Mouse (Mus musculus): ENCODE measurements around the gene Tmem191c. TPM values are rescaled to one million over a fixed set of nuclear protein-coding genes. Genes with fewer than 3 reads are reported as not detected.

The Tmem191c gene
- polyA plus RNA-seq, 1 experiment = 270 TPM

- H3K4me3 ChIP-seq (ENCODE audit: control insufficient read depth, low read depth, low read length) = no peak overlapping the region
- TF ChIP-seq CTCF (IDR thresholded peaks at IDR 0.05; ENCODE audit: control insufficient read depth, insufficient read depth, insufficient replicate concordance, low read depth, low read length) = no peak
- no peak for TF ChIP-seq POLR2A (IDR thresholded peaks at IDR 0.05; ENCODE audit: control insufficient read depth, low read depth, low read length)
- no peaks in the 10 kb centered on the region; the same call in 1 of the 2 replicates for H3K36me3 ChIP-seq (ENCODE audit: control insufficient read depth, insufficient read depth, low read length)
- H3K4me1 ChIP-seq (ENCODE audit: control insufficient read depth, insufficient read depth, low read length) = no peaks in the 10 kb centered on the region
- no peak overlapping the region for H3K27ac ChIP-seq (ENCODE audit: control insufficient read depth, insufficient read depth, low read depth, low read length)
- no peaks in the 10 kb centered on the region for H3K27me3 ChIP-seq (ENCODE audit: control insufficient read depth, insufficient read depth, low read length)
Observed at GRCm38 (mm10) chr16:17261341-17261740, 14.5 kb upstream of the Tmem191c start.

GRCm38 (mm10) chr16:17266113-17266512 lies 9.8 kb upstream of the Tmem191c start:
- Histone ChIP-seq H3K4me3 (ENCODE audit: control insufficient read depth, low read depth, low read length) (no peak overlapping the region), H3K4me1 (ENCODE audit: control insufficient read depth, insufficient read depth, low read length) (no peaks in the 10 kb centered on the region), H3K36me3 (ENCODE audit: control insufficient read depth, insufficient read depth, low read length) (no peaks in the 10 kb centered on the region), H3K27ac (ENCODE audit: control insufficient read depth, insufficient read depth, low read depth, low read length) (no peak overlapping the region), H3K27me3 (ENCODE audit: control insufficient read depth, insufficient read depth, low read length) (no peaks in the 10 kb centered on the region)
- TF ChIP-seq CTCF (IDR thresholded peaks at IDR 0.05; ENCODE audit: control insufficient read depth, insufficient read depth, insufficient replicate concordance, low read depth, low read length) (no peak), POLR2A (IDR thresholded peaks at IDR 0.05; ENCODE audit: control insufficient read depth, low read depth, low read length) (no peak)

DNA sequence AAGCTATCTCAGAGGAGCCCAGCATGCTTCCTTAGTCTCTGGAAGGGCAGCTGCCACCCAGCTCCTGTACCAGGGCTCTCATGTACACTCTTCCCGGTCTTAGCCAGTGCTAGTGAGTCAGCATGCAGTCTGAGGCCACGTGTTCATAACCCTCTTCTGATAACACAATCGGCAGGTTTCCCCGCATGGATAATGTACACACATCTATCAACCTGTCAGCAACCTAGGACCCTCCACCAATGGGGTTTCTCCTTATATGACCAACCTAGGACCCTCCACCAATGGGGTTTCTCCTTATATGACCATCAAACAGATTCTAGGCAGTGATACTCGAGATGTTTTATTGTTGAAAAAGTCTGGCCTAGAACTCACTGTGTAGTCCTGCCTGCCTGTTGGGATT lies 7.9 kb upstream of the Tmem191c start:
- no peaks in the 10 kb centered on the region for H3K36me3 ChIP-seq (ENCODE audit: control insufficient read depth, insufficient read depth, low read length)
- no peaks in the 10 kb centered on the region for H3K27me3 ChIP-seq (ENCODE audit: control insufficient read depth, insufficient read depth, low read length)
- no peak overlapping the region for H3K27ac ChIP-seq (ENCODE audit: control insufficient read depth, insufficient read depth, low read depth, low read length)
- no peaks in the 10 kb centered on the region for H3K4me1 ChIP-seq (ENCODE audit: control insufficient read depth, insufficient read depth, low read length)
- TF ChIP-seq POLR2A (IDR thresholded peaks at IDR 0.05; ENCODE audit: control insufficient read depth, low read depth, low read length) (no peak), CTCF (IDR thresholded peaks at IDR 0.05; ENCODE audit: control insufficient read depth, insufficient read depth, insufficient replicate concordance, low read depth, low read length) (no peak)
- H3K4me3 ChIP-seq (ENCODE audit: control insufficient read depth, low read depth, low read length) = no peak overlapping the region

DNA sequence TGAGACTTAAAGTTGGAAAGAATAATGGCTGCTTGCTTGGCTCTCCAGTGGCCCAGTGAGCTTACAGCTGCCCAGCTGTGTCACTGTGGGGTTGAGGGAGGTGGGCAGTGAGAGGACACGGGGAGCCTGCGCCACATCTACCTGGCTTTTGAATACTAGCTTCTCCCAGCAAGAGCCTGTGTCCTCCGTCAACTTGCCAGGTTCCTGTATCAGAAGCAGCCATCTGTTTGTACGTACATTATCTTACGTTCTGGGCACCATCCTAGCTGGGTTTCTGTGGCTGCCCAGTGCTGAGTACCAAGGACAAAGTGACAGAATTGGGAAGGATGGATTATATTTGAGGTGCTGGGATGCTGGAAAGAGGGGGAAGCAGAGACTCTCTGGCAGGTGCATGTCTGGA lies 6.0 kb upstream of the Tmem191c start:
- TF ChIP-seq POLR2A (IDR thresholded peaks at IDR 0.05; ENCODE audit: control insufficient read depth, low read depth, low read length) = no peak
- Histone ChIP-seq H3K4me3 (ENCODE audit: control insufficient read depth, low read depth, low read length) (no peak overlapping the region), H3K27me3 (ENCODE audit: control insufficient read depth, insufficient read depth, low read length) (no peaks in the 10 kb centered on the region), H3K4me1 (ENCODE audit: control insufficient read depth, insufficient read depth, low read length) (no peaks in the 10 kb centered on the region), H3K27ac (ENCODE audit: control insufficient read depth, insufficient read depth, low read depth, low read length) (no peak overlapping the region), H3K36me3 (ENCODE audit: control insufficient read depth, insufficient read depth, low read length) (no peaks in the 10 kb centered on the region)

GRCm38 (mm10) chr16:17271124-17271523 lies 4.8 kb upstream of the Tmem191c start:
- no peak for TF ChIP-seq CTCF (IDR thresholded peaks at IDR 0.05; ENCODE audit: control insufficient read depth, insufficient read depth, insufficient replicate concordance, low read depth, low read length)
- TF ChIP-seq POLR2A (IDR thresholded peaks at IDR 0.05; ENCODE audit: control insufficient read depth, low read depth, low read length) = no peak
- Histone ChIP-seq H3K27ac (ENCODE audit: control insufficient read depth, insufficient read depth, low read depth, low read length) (no peak overlapping the region), H3K4me3 (ENCODE audit: control insufficient read depth, low read depth, low read length) (peak overlapping the region; percentile 33; the same call in 1 of the 2 replicates), H3K36me3 (ENCODE audit: control insufficient read depth, insufficient read depth, low read length) (no peaks in the 10 kb centered on the region), H3K4me1 (ENCODE audit: control insufficient read depth, insufficient read depth, low read length) (no peaks in the 10 kb centered on the region), H3K27me3 (ENCODE audit: control insufficient read depth, insufficient read depth, low read length) (no peaks in the 10 kb centered on the region)

DNA sequence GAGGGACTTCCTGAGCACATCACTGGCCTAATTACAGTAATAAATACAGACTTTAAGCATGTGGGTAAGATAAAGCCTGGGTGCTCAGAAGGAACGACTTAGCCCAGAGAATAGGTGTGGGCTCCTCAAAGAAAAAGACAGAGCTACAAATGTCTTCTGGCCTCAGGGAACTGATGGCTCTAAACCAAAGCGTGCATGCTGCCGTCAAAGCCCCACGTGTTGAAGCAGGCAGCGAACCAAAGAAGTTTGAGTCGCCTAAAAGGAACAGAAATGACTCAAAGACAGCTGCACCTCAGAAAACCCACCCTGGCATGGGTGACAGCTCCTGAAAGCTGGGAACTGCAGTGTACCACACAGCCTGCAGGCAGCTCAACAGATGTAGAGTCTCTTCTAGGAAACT lies 4.0 kb upstream of the Tmem191c start:
- Histone ChIP-seq H3K27ac (ENCODE audit: control insufficient read depth, insufficient read depth, low read depth, low read length) (no peak overlapping the region), H3K4me1 (ENCODE audit: control insufficient read depth, insufficient read depth, low read length) (no peaks in the 10 kb centered on the region), H3K36me3 (ENCODE audit: control insufficient read depth, insufficient read depth, low read length) (no peaks in the 10 kb centered on the region), H3K4me3 (ENCODE audit: control insufficient read depth, low read depth, low read length) (no peak overlapping the region), H3K27me3 (ENCODE audit: control insufficient read depth, insufficient read depth, low read length) (no peaks in the 10 kb centered on the region)
- no peak for TF ChIP-seq POLR2A (IDR thresholded peaks at IDR 0.05; ENCODE audit: control insufficient read depth, low read depth, low read length)
- no peak for TF ChIP-seq CTCF (IDR thresholded peaks at IDR 0.05; ENCODE audit: control insufficient read depth, insufficient read depth, insufficient replicate concordance, low read depth, low read length)

GRCm38 (mm10) chr16:17276164-17277151 lies 581 bp downstream of the Tmem191c start:
- H3K4me1 ChIP-seq (ENCODE audit: control insufficient read depth, insufficient read depth, low read length) = peaks cover 6% of the 10 kb centered on the region
- peak overlapping the region; percentile 86 for H3K4me3 ChIP-seq (ENCODE audit: control insufficient read depth, low read depth, low read length)
- peak overlapping the region; percentile 42; the same call in 1 of the 2 replicates for H3K27ac ChIP-seq (ENCODE audit: control insufficient read depth, insufficient read depth, low read depth, low read length)
- H3K27me3 ChIP-seq (ENCODE audit: control insufficient read depth, insufficient read depth, low read length) = no peaks in the 10 kb centered on the region
- peak; percentile 55; the same call in 1 of the 2 replicates for TF ChIP-seq CTCF (IDR thresholded peaks at IDR 0.05; ENCODE audit: control insufficient read depth, insufficient read depth, insufficient replicate concordance, low read depth, low read length)
- TF ChIP-seq POLR2A (IDR thresholded peaks at IDR 0.05; ENCODE audit: control insufficient read depth, low read depth, low read length) = peak; percentile 71; the same call in 1 of the 2 replicates
- H3K36me3 ChIP-seq (ENCODE audit: control insufficient read depth, insufficient read depth, low read length) = no peaks in the 10 kb centered on the region; the same call in 1 of the 2 replicates
